Comparison of ENCODE assay signal across 8 mouse cellular contexts in the genomic region with DNA sequence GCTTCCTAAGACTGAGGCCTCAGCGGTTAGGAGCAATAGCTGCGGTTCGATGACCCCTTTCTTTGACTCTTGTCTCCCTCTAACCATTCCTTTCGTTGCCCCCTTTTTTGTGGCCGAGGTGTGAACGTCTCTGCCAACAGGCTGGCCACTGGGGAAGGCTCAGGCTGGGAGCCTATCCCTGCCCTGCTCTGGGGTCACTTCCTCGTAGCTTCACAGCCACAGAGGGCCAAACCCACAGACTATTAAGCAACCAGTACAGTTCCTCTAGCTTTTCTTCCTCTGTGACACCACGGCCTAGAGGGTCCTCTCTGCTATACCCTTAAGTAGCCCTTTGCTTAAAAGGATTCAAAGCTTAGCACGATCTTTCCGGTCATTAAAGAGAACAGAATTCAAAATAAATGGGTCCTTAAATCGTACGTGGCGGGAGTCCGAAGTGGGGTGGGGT. TPM values are rescaled to one million over a fixed set of nuclear protein-coding genes. Genes with fewer than 3 reads are reported as not detected.
A peak's percentile ranks its signal among the peaks of the same experiment; 100 is the strongest.
DNase-seq lines count a peak whose midpoint lies in the region; ATAC-seq and TF ChIP-seq lines count a peak whose summit lies in the region.

No protein-coding gene starts in this region.

- peaks cover 0 to 34% of the 10 kb centered on the region in 2 experiments; a peak in 2 of 4 replicates for H3K36me3 ChIP-seq in MEL (ENCODE audit: control insufficient read depth in 1 of 2, insufficient read depth in 2 of 2, low read length in 2 of 2)
- H3K36me3 ChIP-seq in limb, embryonic 10.5 days, result peaks cover 3% of the 10 kb centered on the region; the same call in 1 of the 2 replicates
- H3K36me3 ChIP-seq in midbrain, embryonic 10.5 days, result no peaks in the 10 kb centered on the region
- no peaks in the 10 kb centered on the region for H3K36me3 ChIP-seq in stomach, embryonic 16.5 days (ENCODE audit: control insufficient read depth, insufficient read depth, low read length)

- peak; percentile 77 for ATAC-seq in granulocyte monocyte progenitor cell, adult 5-6 weeks (replicated peaks; ENCODE audit: poor library complexity, severe bottlenecking)
- peak; percentile 52 for ATAC-seq in stomach, embryonic 16.5 days (ENCODE audit: insufficient read depth, low FRiP score)

- TF ChIP-seq CTCF in cerebellum, adult 2 months (IDR thresholded peaks at IDR 0.05; ENCODE audit: borderline replicate concordance, insufficient read depth, low read depth, low read length), result no peak
- TF ChIP-seq CTCF in MEL (IDR thresholded peaks at IDR 0.05 in 2 of 3, conservative IDR thresholded peaks at IDR 0.05 in 1 of 3; ENCODE audit: control insufficient read depth in 1 of 3, insufficient read depth in 1 of 3, low read depth in 2 of 3, low read length in 3 of 3, poor library complexity in 1 of 3, severe bottlenecking in 1 of 3), result no peak

- DNase-seq in cerebellum, adult 2 months, result peak in 1 of 2 experiments; percentile 29
- no peak for DNase-seq in cerebellum, adult 11 months
- peak; percentile 77 for DNase-seq in MEL (ENCODE audit: low read depth, low spot score)
- peak; percentile 52 for DNase-seq in limb, embryonic 10.5 days (ENCODE audit: low spot score)
- peak; percentile 37 for DNase-seq in midbrain, embryonic 10.5 days (ENCODE audit: low spot score)
- no peak for DNase-seq in T-cell, adult 2 months (ENCODE audit: low spot score)

- no peaks in the 10 kb centered on the region for H3K9me3 ChIP-seq in MEL (replicated peaks; ENCODE audit: insufficient read depth, low read length)
- H3K9me3 ChIP-seq in limb, embryonic 10.5 days (replicated peaks), result no peaks in the 10 kb centered on the region
- no peaks in the 10 kb centered on the region for H3K9me3 ChIP-seq in midbrain, embryonic 10.5 days (replicated peaks)
- H3K9me3 ChIP-seq in stomach, embryonic 16.5 days (replicated peaks; ENCODE audit: control insufficient read depth, low read length), result no peaks in the 10 kb centered on the region

- H3K27ac ChIP-seq in cerebellum, adult 2 months (ENCODE audit: insufficient read depth, low read length), result no peak overlapping the region
- peak overlapping the region; percentile 88 for H3K27ac ChIP-seq in MEL (ENCODE audit: control insufficient read depth, low read depth, low read length)
- H3K27ac ChIP-seq in limb, embryonic 10.5 days, result peak overlapping the region; percentile 96
- H3K27ac ChIP-seq in midbrain, embryonic 10.5 days (replicated peaks), result peak overlapping the region; percentile 93
- peak overlapping the region; percentile 63 for H3K27ac ChIP-seq in stomach, embryonic 16.5 days (ENCODE audit: low read length)

- TF ChIP-seq POLR2A in cerebellum, adult 2 months (IDR thresholded peaks at IDR 0.05; ENCODE audit: borderline replicate concordance, insufficient read depth, low read length), result no peak
- peak in 1 of 2 experiments; percentile 32; a peak in 1 of 4 replicates for TF ChIP-seq POLR2A in MEL (IDR thresholded peaks at IDR 0.05; ENCODE audit: control insufficient read depth in 1 of 2, insufficient read depth in 1 of 2, low read depth in 1 of 2, low read length in 2 of 2, poor library complexity in 1 of 2)

- TF ChIP-seq RAD21 in MEL (IDR thresholded peaks at IDR 0.05; ENCODE audit: low read depth, low read length), result no peak

- 32% methylated on average over 14 of the region's 14 CpGs for WGBS in cerebellum, adult 2 months
- WGBS in limb, embryonic 10.5 days, result 12% methylated on average over 14 of the region's 14 CpGs
- 18% methylated on average over 14 of the region's 14 CpGs for WGBS in midbrain, embryonic 10.5 days
- WGBS in stomach, embryonic 16.5 days, result 18% methylated on average over 14 of the region's 14 CpGs

- H3K4me2 ChIP-seq in stomach, embryonic 16.5 days (ENCODE audit: low read depth, low read length), result peak overlapping the region; percentile 54

- TF ChIP-seq EP300 in MEL (IDR thresholded peaks at IDR 0.05; ENCODE audit: low read depth in 1 of 2, low read length in 2 of 2), result no peak

- H3K79me2 ChIP-seq in MEL (ENCODE audit: control insufficient read depth, insufficient read depth, low read length, poor library complexity), result peaks cover 2% of the 10 kb centered on the region; the same call in 1 of the 2 replicates

- H3K27me3 ChIP-seq in cerebellum, adult 2 months (ENCODE audit: control insufficient read depth, insufficient read depth, low read length), result no peaks in the 10 kb centered on the region
- no peaks in the 10 kb centered on the region for H3K27me3 ChIP-seq in MEL (ENCODE audit: control insufficient read depth in 1 of 2, insufficient read depth in 2 of 2, low read length in 2 of 2)
- 0 out of 2 replicates have a peak, but pooled peaks cover 3% of the 10 kb centered on the region for H3K27me3 ChIP-seq in limb, embryonic 10.5 days (ENCODE audit: low read depth, poor library complexity, severe bottlenecking)
- H3K27me3 ChIP-seq in midbrain, embryonic 10.5 days (ENCODE audit: low read depth, poor library complexity, severe bottlenecking), result peaks cover 28% of the 10 kb centered on the region
- H3K27me3 ChIP-seq in stomach, embryonic 16.5 days (ENCODE audit: control insufficient read depth, insufficient read depth, low read length), result no peaks in the 10 kb centered on the region

- no peaks in the 10 kb centered on the region; the same call in 1 of the 2 replicates for H3K4me1 ChIP-seq in cerebellum, adult 2 months (ENCODE audit: control insufficient read depth, insufficient read depth, low read length)
- peaks cover 14 to 41% of the 10 kb centered on the region in 2 experiments for H3K4me1 ChIP-seq in MEL (ENCODE audit: control insufficient read depth in 1 of 2, insufficient read depth in 2 of 2, low read length in 2 of 2)
- H3K4me1 ChIP-seq in limb, embryonic 10.5 days, result peaks cover 57% of the 10 kb centered on the region
- peaks cover 49% of the 10 kb centered on the region for H3K4me1 ChIP-seq in midbrain, embryonic 10.5 days
- peaks cover 33% of the 10 kb centered on the region for H3K4me1 ChIP-seq in stomach, embryonic 16.5 days (ENCODE audit: control insufficient read depth, insufficient read depth, low read length)

- H3K4me3 ChIP-seq in cerebellum, adult 2 months (replicated peaks; ENCODE audit: insufficient read depth, low read depth, low read length), result peak overlapping the region; percentile 60
- peak overlapping the region; percentile 39 to 75 for H3K4me3 ChIP-seq in MEL (ENCODE audit: control insufficient read depth in 1 of 2, insufficient read depth in 1 of 2, low read depth in 2 of 2, low read length in 2 of 2)
- H3K4me3 ChIP-seq in limb, embryonic 10.5 days, result peak overlapping the region; percentile 99
- H3K4me3 ChIP-seq in midbrain, embryonic 10.5 days, result peak overlapping the region; percentile 79
- peak overlapping the region; percentile 86 for H3K4me3 ChIP-seq in stomach, embryonic 16.5 days (replicated peaks; ENCODE audit: low read length)

- peak overlapping the region; percentile 55 for H3K9ac ChIP-seq in MEL (ENCODE audit: control insufficient read depth, low read depth, low read length, poor library complexity, severe bottlenecking)
- peak overlapping the region; percentile 95 for H3K9ac ChIP-seq in stomach, embryonic 16.5 days (ENCODE audit: low read length)

TF ChIP-seq in MEL, 35 proteins besides CTCF, POLR2A, EP300 and RAD21 (continues in another document):
- TF ChIP-seq E2F4 (IDR thresholded peaks at IDR 0.05; ENCODE audit: borderline replicate concordance, low read depth, low read length) (no peak), NRF1 (IDR thresholded peaks at IDR 0.05; ENCODE audit: insufficient read depth, low read depth, low read length, poor library complexity, severe bottlenecking) (no peak), MAX (IDR thresholded peaks at IDR 0.05; ENCODE audit: low read length) (peak; percentile 60), MXI1 (IDR thresholded peaks at IDR 0.05; ENCODE audit: low read depth, low read length) (peak; percentile 49; the same call in 1 of the 2 replicates), ETS1 (IDR thresholded peaks at IDR 0.05; ENCODE audit: low read depth, low read length) (no peak), TBP (IDR thresholded peaks at IDR 0.05; ENCODE audit: low read depth, low read length) (no peak), MAZ (IDR thresholded peaks at IDR 0.05; ENCODE audit: low read depth, low read length) (0 out of 2 replicates have a peak, but pooled peaks have one; percentile 10), TCF12 (IDR thresholded peaks at IDR 0.05; ENCODE audit: low read depth, low read length) (0 out of 2 replicates have a peak, but pooled peaks have one; percentile 31), CHD1 (IDR thresholded peaks at IDR 0.05; ENCODE audit: low read depth, low read length) (0 out of 2 replicates have a peak, but pooled peaks have one; percentile 26), RCOR1 (IDR thresholded peaks at IDR 0.05; ENCODE audit: low read depth, low read length) (no peak), POLR2AphosphoS2 (IDR thresholded peaks at IDR 0.05; ENCODE audit: low read length) (no peak), NELFE (IDR thresholded peaks at IDR 0.05; ENCODE audit: low read depth, low read length) (peak; percentile 34; the same call in 1 of the 2 replicates), KAT2A (conservative IDR thresholded peaks at IDR 0.05; ENCODE audit: low read depth, low read length) (no peak)

RNA-seq across cellular contexts. Expression of a gene that starts 0.5 kb away (rescaled TPM):
- polyA plus RNA-seq in cerebellum, adult 2 months (2012; rRNA removed), result 33.9 and 34.5 TPM in 2 replicates
- total RNA-seq in MEL (2012; rRNA removed), result 2.8 and 4.1 TPM in 2 replicates
- 10 to 100 TPM in 1 of 2 experiments, not detected in 1; 11.0 TPM for polyA plus RNA-seq in MEL (2012; ENCODE audit: insufficient read depth in 1 of 2, insufficient read length in 2 of 2, low read depth in 1 of 2, low replicate concordance in 2 of 2, missing spikeins in 1 of 2)
- 29.2 TPM in 2 replicates for total RNA-seq in granulocyte monocyte progenitor cell, adult 5-6 weeks (2014; fragmentation: Nextera tagmentation)
- total RNA-seq in granulocyte monocyte progenitor cell, adult 5-6 weeks (2017), result 12.8 and 13.0 TPM in 2 replicates
- 24.1 and 32.9 TPM in 2 replicates for polyA plus RNA-seq in limb, embryonic 10.5 days (2016; fragmentation: Nextera tagmentation; extraction: Ambion mirVana)
- polyA plus RNA-seq in midbrain, embryonic 10.5 days (2016; fragmentation: Nextera tagmentation; extraction: Ambion mirVana), result 23.8 and 34.5 TPM in 2 replicates
- 53.7 and 58.0 TPM in 2 replicates for polyA plus RNA-seq in stomach, embryonic 16.5 days (2015; fragmentation: Nextera tagmentation; extraction: Ambion mirVana)

RNA-seq across cellular contexts. Expression of a gene that starts 51.2 kb away (rescaled TPM):
- 147 and 148 TPM in 2 replicates for polyA plus RNA-seq in cerebellum, adult 2 months (2012; rRNA removed)
- 2.6 and 2.9 TPM in 2 replicates for total RNA-seq in MEL (2012; rRNA removed)
- 1 to 10 TPM in 1 of 2 experiments, not detected in 1; 9.5 TPM for polyA plus RNA-seq in MEL (2012; ENCODE audit: insufficient read depth in 1 of 2, insufficient read length in 2 of 2, low read depth in 1 of 2, low replicate concordance in 2 of 2, missing spikeins in 1 of 2)
- total RNA-seq in granulocyte monocyte progenitor cell, adult 5-6 weeks (2014; fragmentation: Nextera tagmentation), result 56.8 and 64.9 TPM in 2 replicates
- 38.5 and 41.1 TPM in 2 replicates for total RNA-seq in granulocyte monocyte progenitor cell, adult 5-6 weeks (2017)
- 19.8 and 25.7 TPM in 2 replicates for polyA plus RNA-seq in limb, embryonic 10.5 days (2016; fragmentation: Nextera tagmentation; extraction: Ambion mirVana)
- polyA plus RNA-seq in midbrain, embryonic 10.5 days (2016; fragmentation: Nextera tagmentation; extraction: Ambion mirVana), result 41.4 and 43.3 TPM in 2 replicates
- polyA plus RNA-seq in stomach, embryonic 16.5 days (2015; fragmentation: Nextera tagmentation; extraction: Ambion mirVana), result 48.7 and 62.2 TPM in 2 replicates

Comparison
In these comparisons a context has a peak if more than half of its experiments do, and no peak if none do; other contexts are left out.
1. DNase-seq: peak in MEL (single experiment), limb, embryonic 10.5 days (single experiment) and midbrain, embryonic 10.5 days (single experiment); none in cerebellum, adult 11 months (single experiment) and T-cell, adult 2 months (single experiment).
2. Peak in every context shown above with its lines, with median percentiles within 50 percentile points of each other: H3K4me3 ChIP-seq.